Mouse (Mus musculus) olfactory bulb, adult 2 months (tissue): Measurements from ENCODE around the gene Prim1. TPM values are rescaled to one million over a fixed set of nuclear protein-coding genes. Genes with fewer than 3 reads are reported as not detected.
A peak's percentile ranks its signal among the peaks of the same experiment; 100 is the strongest.

Experiments
- H3K27ac ChIP-seq: fragments of 200-500 bp; 2 replicates; pipeline ENCODE4 v1.5.1; 2012; ENCODE audit warnings: low read depth, low read length; ENCODE audit not compliant: insufficient read depth
- H3K4me1 ChIP-seq: fragments of 200-500 bp; 2 replicates; pipeline ENCODE4 v1.6.1; 2012; ENCODE audit warnings: low read length; ENCODE audit not compliant: control insufficient read depth, insufficient read depth
- H3K4me3 ChIP-seq: fragments of 200-500 bp; 2 replicates; pipeline ENCODE4 v1.5.1; 2012; ENCODE audit warnings: mild to moderate bottlenecking, low read depth, low read length, moderate library complexity; ENCODE audit not compliant: insufficient read depth
- CTCF ChIP-seq: fragments of 200-500 bp; IDR thresholded peaks from 2 replicates; pipeline ENCODE4 v1.5.1; 2012; ENCODE audit warnings: low read depth, mild to moderate bottlenecking, low read length, moderate library complexity; ENCODE audit not compliant: insufficient read depth
- POLR2A ChIP-seq: fragments of 200-500 bp; IDR thresholded peaks from 2 replicates; pipeline ENCODE4 v1.6.1; 2012; ENCODE audit warnings: mild to moderate bottlenecking, low read depth, low read length, moderate library complexity; ENCODE audit not compliant: insufficient read depth
- whole genome bisulfite sequencing: fragments of 180-500 bp; shearing (Covaris S2); methylation state at CpG from one replicate; pipeline ENCODE4 v1.1.7; 2018; 5-methylcytosine and 5-hydroxymethylcytosine counted together
- polyA plus RNA-seq: library from polyadenylated mRNA; stranded (reverse); fragments of >200 nt; gene quantifications from 2 replicates; pipeline ENCODE4 v1.2.4, GENCODE M21; 2012; ENCODE audit warnings: low replicate concordance; ENCODE audit not compliant: missing spikeins, insufficient read depth, insufficient read length

The Prim1 gene
- polyA plus RNA-seq, 1 experiment: not detected

DNA sequence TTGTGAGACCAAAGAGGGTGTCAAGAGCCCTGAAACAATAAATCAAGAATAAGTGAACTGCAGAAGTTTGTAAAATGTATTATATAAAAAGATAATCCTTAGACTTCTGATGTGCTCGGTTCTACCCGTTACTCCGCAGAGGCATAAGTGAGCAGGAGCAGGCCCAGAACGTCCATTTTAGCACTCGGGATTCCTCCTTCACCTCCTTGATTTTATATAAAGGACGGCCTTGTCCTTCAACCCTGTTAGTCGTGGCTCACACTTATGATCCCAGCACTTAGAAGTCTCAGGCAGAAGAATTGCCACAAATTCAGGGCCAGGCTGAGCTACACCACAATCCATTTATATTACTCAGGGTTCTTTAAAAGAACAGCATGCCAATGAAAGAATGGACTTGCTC lies 15.0 kb downstream of the Prim1 start:
- WGBS: 91% methylated on average over 7 of the region's 7 CpGs
- no peak overlapping the region for H3K27ac ChIP-seq
- H3K4me1 ChIP-seq: no peaks in the 10 kb centered on the region
- TF ChIP-seq POLR2A (no peak), CTCF (no peak)
- no peak overlapping the region for H3K4me3 ChIP-seq

GRCm38 (mm10) chr10:128030860-128031259 lies 15.9 kb downstream of the Prim1 start:
- no peak overlapping the region for H3K27ac ChIP-seq
- TF ChIP-seq CTCF (no peak), POLR2A (no peak)
- WGBS: 87% methylated on average over 2 of the region's 2 CpGs
- H3K4me1 ChIP-seq: no peaks in the 10 kb centered on the region
- no peak overlapping the region for H3K4me3 ChIP-seq

- H3K27ac ChIP-seq: no peak overlapping the region
- H3K4me1 ChIP-seq: peaks cover 7% of the 10 kb centered on the region
- WGBS: 2% methylated on average over 10 of the region's 10 CpGs
- no peak for TF ChIP-seq POLR2A
- TF ChIP-seq CTCF: no peak
- H3K4me3 ChIP-seq: peak overlapping the region; percentile 93
Measured at GRCm38 (mm10) chr10:128036746-128037425, 21.9 kb downstream of the Prim1 start.

GRCm38 (mm10) chr10:128037921-128038320 lies 23.0 kb downstream of the Prim1 start:
- peaks cover 14% of the 10 kb centered on the region for H3K4me1 ChIP-seq
- TF ChIP-seq POLR2A (no peak), CTCF (no peak)
- H3K4me3 ChIP-seq: no peak overlapping the region
- H3K27ac ChIP-seq: no peak overlapping the region
- WGBS: 32% methylated on average over 3 of the region's 3 CpGs

DNA sequence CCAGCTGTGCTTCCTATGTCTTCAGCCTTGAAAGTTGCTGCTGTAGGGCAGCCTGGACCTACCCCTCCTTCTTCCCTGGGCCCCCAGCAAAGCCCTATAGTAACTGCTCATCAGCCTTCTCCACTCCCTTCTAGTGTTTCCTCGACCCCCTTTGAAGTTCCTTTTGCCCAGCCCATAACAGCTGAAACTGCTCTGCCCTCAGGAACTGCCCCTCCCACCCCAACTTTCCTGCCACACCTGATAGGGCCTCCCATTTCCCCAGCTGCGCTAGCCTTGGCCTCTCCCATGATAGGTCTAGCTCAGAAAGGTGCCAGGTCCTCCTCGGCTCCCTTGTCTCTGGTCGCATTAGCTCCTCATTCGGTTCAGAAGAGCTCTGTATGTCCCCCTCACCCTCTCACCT lies 24.2 kb downstream of the Prim1 start:
- Histone ChIP-seq H3K27ac (no peak overlapping the region), H3K4me1 (peaks cover 25% of the 10 kb centered on the region), H3K4me3 (no peak overlapping the region)
- TF ChIP-seq POLR2A (no peak), CTCF (no peak)
- WGBS: 60% methylated on average over 5 of the region's 5 CpGs

DNA sequence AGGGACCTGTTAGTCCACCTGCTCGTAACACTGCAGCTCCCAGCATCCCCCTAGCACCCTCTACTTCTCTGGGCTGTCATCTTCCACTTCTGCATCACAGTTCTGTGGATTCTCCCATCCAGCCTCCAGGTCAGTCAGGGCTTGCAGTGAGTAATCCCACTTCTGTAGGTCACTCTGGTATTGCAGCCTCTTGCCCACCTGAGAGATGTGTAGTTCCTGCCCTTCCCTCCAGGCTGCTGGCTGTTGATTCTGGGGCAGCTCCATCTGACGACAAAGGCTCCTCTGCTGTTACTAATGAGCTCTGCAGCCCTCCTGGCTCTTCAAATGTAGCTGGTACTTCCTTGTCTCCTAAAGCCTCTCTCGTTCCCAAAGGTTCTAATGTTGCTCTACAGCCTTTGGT lies 24.9 kb downstream of the Prim1 start:
- H3K27ac ChIP-seq: no peak overlapping the region
- TF ChIP-seq CTCF: no peak
- H3K4me3 ChIP-seq: no peak overlapping the region
- 49% methylated on average over 3 of the region's 3 CpGs for WGBS
- H3K4me1 ChIP-seq: peaks cover 32% of the 10 kb centered on the region

DNA sequence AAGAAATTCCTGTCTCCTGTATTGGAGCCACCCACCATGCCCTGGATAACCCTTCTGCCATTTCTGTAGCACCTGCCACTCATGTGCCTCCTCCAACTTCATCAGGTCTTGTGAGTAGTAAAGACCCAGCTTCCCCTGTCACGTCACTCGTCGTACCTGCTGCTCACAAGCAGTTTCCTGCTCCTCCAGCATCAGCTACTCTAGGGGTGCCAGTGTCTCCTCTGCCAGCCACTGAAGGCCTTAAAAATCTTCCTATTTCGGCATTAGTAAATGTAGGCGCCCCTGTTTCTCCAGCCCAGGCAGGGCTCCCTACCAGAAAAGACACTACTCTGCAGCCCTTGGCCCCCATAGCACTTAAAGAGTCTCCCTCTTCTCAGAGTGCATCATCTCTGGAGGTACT lies 25.3 kb downstream of the Prim1 start:
- no peak overlapping the region for H3K4me3 ChIP-seq
- TF ChIP-seq CTCF (no peak), POLR2A (no peak)
- WGBS: 88% methylated on average over 5 of the region's 5 CpGs
- H3K27ac ChIP-seq: no peak overlapping the region
- H3K4me1 ChIP-seq: peaks cover 33% of the 10 kb centered on the region

DNA sequence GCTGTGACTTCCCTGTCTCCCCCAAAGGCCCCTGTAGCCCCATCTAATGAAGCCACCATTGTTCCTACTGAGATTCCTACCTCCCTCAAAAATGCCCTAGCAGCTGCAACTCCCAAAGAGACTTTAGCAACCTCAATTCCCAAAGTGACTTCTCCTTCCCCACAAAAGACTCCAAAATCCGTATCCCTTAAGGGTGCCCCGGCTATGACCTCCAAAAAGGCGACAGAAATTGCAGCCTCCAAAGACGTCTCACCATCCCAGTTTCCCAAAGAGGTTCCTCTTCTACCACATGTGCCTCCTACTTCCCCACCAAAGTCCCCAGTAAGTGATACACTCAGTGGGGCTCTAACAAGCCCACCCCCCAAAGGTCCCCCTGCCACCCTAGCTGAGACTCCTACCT lies 26.7 kb downstream of the Prim1 start:
- TF ChIP-seq POLR2A: no peak
- TF ChIP-seq CTCF: no peak
- H3K27ac ChIP-seq: no peak overlapping the region
- no peak overlapping the region for H3K4me3 ChIP-seq
- peaks cover 33% of the 10 kb centered on the region for H3K4me1 ChIP-seq
- WGBS: 63% methylated on average over 4 of the region's 4 CpGs

GRCm38 (mm10) chr10:128042466-128042865 lies 27.5 kb downstream of the Prim1 start:
- WGBS: 83% methylated on average over 3 of the region's 3 CpGs
- Histone ChIP-seq H3K27ac (no peak overlapping the region), H3K4me1 (peaks cover 33% of the 10 kb centered on the region), H3K4me3 (no peak overlapping the region)
- no peak for TF ChIP-seq POLR2A
- TF ChIP-seq CTCF: no peak
